Mouse (Mus musculus): ENCODE data around the gene Adora1. TPM values are rescaled to one million over a fixed set of nuclear protein-coding genes. Genes with fewer than 3 reads are reported as not detected.
A peak's percentile ranks its signal among the peaks of the same experiment; 100 is the strongest.

Gene Adora1
- total RNA-seq, 2 experiments from 2014 or later = 0.20 to 0.31 TPM

- no peak for DNase-seq
- H3K27ac ChIP-seq = no peak overlapping the region
- H3K4me3 ChIP-seq = no peak overlapping the region
- no peak for TF ChIP-seq CTCF (IDR thresholded peaks at IDR 0.05)
- intact Hi-C loops (cut with DNase I) = no loop called here
Measured at GRCm38 (mm10) chr1:134168567-134168966, 66.7 kb downstream of the Adora1 start.

- Histone ChIP-seq H3K4me3 (peak overlapping the region; percentile 33), H3K27ac (peak overlapping the region; percentile 76)
- no peak for TF ChIP-seq CTCF (IDR thresholded peaks at IDR 0.05)
- intact Hi-C loops (cut with DNase I) = no loop called here
- peak; percentile 50 for DNase-seq
Measured at GRCm38 (mm10) chr1:134167416-134168305, 67.6 kb downstream of the Adora1 start.

- intact Hi-C loops (cut with DNase I) = no loop called here
- TF ChIP-seq CTCF (IDR thresholded peaks at IDR 0.05) = no peak
Measured at GRCm38 (mm10) chr1:134166547-134166946, 68.7 kb downstream of the Adora1 start.

GRCm38 (mm10) chr1:134164454-134164853, 70.8 kb downstream of the Adora1 start:
- no peak for TF ChIP-seq CTCF (IDR thresholded peaks at IDR 0.05)
- intact Hi-C loops (cut with DNase I) = no loop called here
- Histone ChIP-seq H3K4me3 (no peak overlapping the region), H3K27ac (no peak overlapping the region)
- DNase-seq = no peak

More at GRCm38 (mm10) chr1:134166547-134166946, 68.7 kb downstream of the Adora1 start:
- Histone ChIP-seq H3K27ac (no peak overlapping the region), H3K4me3 (no peak overlapping the region)
- DNase-seq = no peak

GRCm38 (mm10) chr1:134163476-134163875, 71.8 kb downstream of the Adora1 start:
- Histone ChIP-seq H3K27ac (no peak overlapping the region), H3K4me3 (no peak overlapping the region)
- TF ChIP-seq CTCF (IDR thresholded peaks at IDR 0.05) = no peak
- intact Hi-C loops (cut with DNase I) = no loop called here
- DNase-seq = no peak

- H3K27ac ChIP-seq = no peak overlapping the region
- H3K4me3 ChIP-seq = no peak overlapping the region
- intact Hi-C loops (cut with DNase I) = no loop called here
- no peak for TF ChIP-seq CTCF (IDR thresholded peaks at IDR 0.05)
- DNase-seq = no peak
Measured at GRCm38 (mm10) chr1:134162510-134163225, 72.6 kb downstream of the Adora1 start.

GRCm38 (mm10) chr1:134161399-134161798, 73.8 kb downstream of the Adora1 start:
- H3K27ac ChIP-seq = no peak overlapping the region
- DNase-seq = no peak
- no peak overlapping the region for H3K4me3 ChIP-seq
- intact Hi-C loops (cut with DNase I) = no loop called here
- no peak for TF ChIP-seq CTCF (IDR thresholded peaks at IDR 0.05)

GRCm38 (mm10) chr1:134160404-134160803, 74.8 kb downstream of the Adora1 start:
- H3K27ac ChIP-seq = no peak overlapping the region
- intact Hi-C loops (cut with DNase I) = no loop called here
- no peak for DNase-seq

GRCm38 (mm10) chr1:134154655-134155054, 80.6 kb downstream of the Adora1 start:
- intact Hi-C loops (cut with DNase I) = no loop called here
- H3K4me3 ChIP-seq = no peak overlapping the region
- no peak overlapping the region for H3K27ac ChIP-seq
- peak; percentile 56 for TF ChIP-seq CTCF (IDR thresholded peaks at IDR 0.05)
- DNase-seq = no peak

More at GRCm38 (mm10) chr1:134160404-134160803, 74.8 kb downstream of the Adora1 start:
- no peak overlapping the region for H3K4me3 ChIP-seq
- no peak for TF ChIP-seq CTCF (IDR thresholded peaks at IDR 0.05)

GRCm38 (mm10) chr1:134154121-134154520, 81.1 kb downstream of the Adora1 start:
- Histone ChIP-seq H3K27ac (no peak overlapping the region), H3K4me3 (no peak overlapping the region)
- TF ChIP-seq CTCF (IDR thresholded peaks at IDR 0.05) = no peak
- no peak for DNase-seq
- intact Hi-C loops (cut with DNase I) = no loop called here

- no peak for TF ChIP-seq CTCF (IDR thresholded peaks at IDR 0.05)
- DNase-seq = no peak
- Histone ChIP-seq H3K4me3 (no peak overlapping the region), H3K27ac (no peak overlapping the region)
- intact Hi-C loops (cut with DNase I) = loop anchor here (1.0 kb wide), 1 partner anchor 49 kb away; no protein-coding TSS in a partner anchor
Measured at GRCm38 (mm10) chr1:134152626-134153590, 82.3 kb downstream of the Adora1 start.
